Mouse (Mus musculus): Measurements from ENCODE around the gene Clptm1l.
A peak's percentile ranks its signal among the peaks of the same experiment; 100 is the strongest.

The Clptm1l gene

GRCm38 (mm10) chr13:73603522-73604155 is at the start of gene Clptm1l:
TSS of gene Clptm1l (plus strand) at chr13:73604006.
- DNase-seq (ENCODE audit: low read depth, low spot score), result peak; percentile 96

- no peak for DNase-seq (ENCODE audit: low read depth, low spot score)
Observed at GRCm38 (mm10) chr13:73564201-73564600, 39.6 kb upstream of the Clptm1l start.

GRCm38 (mm10) chr13:73575051-73575450 is 28.8 kb upstream of the Clptm1l start:
- DNase-seq (ENCODE audit: low read depth, low spot score), result no peak

- DNase-seq (ENCODE audit: low read depth, low spot score), result no peak
Observed at GRCm38 (mm10) chr13:73577277-73577676, 26.5 kb upstream of the Clptm1l start.

- no peak for DNase-seq (ENCODE audit: low read depth, low spot score)
Observed at GRCm38 (mm10) chr13:73591488-73591887, 12.3 kb upstream of the Clptm1l start.

GRCm38 (mm10) chr13:73592546-73592945 is 11.3 kb upstream of the Clptm1l start:
- no peak for DNase-seq (ENCODE audit: low read depth, low spot score)

- no peak for DNase-seq (ENCODE audit: low read depth, low spot score)
Observed at GRCm38 (mm10) chr13:73596276-73596675, 7.5 kb upstream of the Clptm1l start.

- no peak for DNase-seq (ENCODE audit: low read depth, low spot score)
Observed at GRCm38 (mm10) chr13:73600217-73600616, 3.6 kb upstream of the Clptm1l start.

GRCm38 (mm10) chr13:73603046-73603445 is 760 bp upstream of the Clptm1l start:
- DNase-seq (ENCODE audit: low read depth, low spot score), result peak; percentile 0

GRCm38 (mm10) chr13:73604156-73604957 is 551 bp downstream of the Clptm1l start:
- DNase-seq (ENCODE audit: low read depth, low spot score), result peak; percentile 9

- DNase-seq (ENCODE audit: low read depth, low spot score), result no peak
Observed at GRCm38 (mm10) chr13:73618406-73618805, 14.6 kb downstream of the Clptm1l start.

GRCm38 (mm10) chr13:73620637-73621036 is 16.8 kb downstream of the Clptm1l start:
- peak; percentile 25 for DNase-seq (ENCODE audit: low read depth, low spot score)

- no peak for DNase-seq (ENCODE audit: low read depth, low spot score)
Observed at GRCm38 (mm10) chr13:73626410-73626744, 22.6 kb downstream of the Clptm1l start.

GRCm38 (mm10) chr13:73626745-73627549 is 23.1 kb downstream of the Clptm1l start, which contains the start of gene Tert:
TSS of gene Tert (plus strand) at chr13:73626911.
- peak; percentile 60 for DNase-seq (ENCODE audit: low read depth, low spot score)

- DNase-seq (ENCODE audit: low read depth, low spot score), result no peak
Observed at GRCm38 (mm10) chr13:73628586-73629113, 24.8 kb downstream of the Clptm1l start.

- no peak for DNase-seq (ENCODE audit: low read depth, low spot score)
Observed at GRCm38 (mm10) chr13:73631837-73632236, 28.0 kb downstream of the Clptm1l start.

- no peak for DNase-seq (ENCODE audit: low read depth, low spot score)
Observed at GRCm38 (mm10) chr13:73637826-73638225, 34.0 kb downstream of the Clptm1l start.

GRCm38 (mm10) chr13:73641296-73641695 is 37.5 kb downstream of the Clptm1l start:
- DNase-seq (ENCODE audit: low read depth, low spot score), result no peak

- peak; percentile 62 for DNase-seq (ENCODE audit: low read depth, low spot score)
Observed at GRCm38 (mm10) chr13:73646397-73647087, 42.7 kb downstream of the Clptm1l start.

- DNase-seq (ENCODE audit: low read depth, low spot score), result no peak
Observed at GRCm38 (mm10) chr13:73653266-73653665, 49.5 kb downstream of the Clptm1l start.

- DNase-seq (ENCODE audit: low read depth, low spot score), result no peak
Observed at GRCm38 (mm10) chr13:73654976-73655375, 51.2 kb downstream of the Clptm1l start.
